Mouse (Mus musculus) stomach, embryonic 16.5 days (tissue): ENCODE measurements around the gene Rad17. TPM values are rescaled to one million over a fixed set of nuclear protein-coding genes. Genes with fewer than 3 reads are reported as not detected.

Source experiments
- ATAC-seq: fragments of 200-750 bp; cut with Nextera tagmentation; 2 replicates; pipeline ENCODE4 v1.8.0; 2017; ENCODE audit warnings: moderate number of reproducible peaks, moderate TSS enrichment; ENCODE audit not compliant: insufficient read depth, low FRiP score
- H3K27ac ChIP-seq: fragments of 300-500 bp; sonication (generic); 2 replicates; pipeline ENCODE4 v1.5.1; 2014; ENCODE audit warnings: low read length
- H3K27me3 ChIP-seq: fragments of 300-500 bp; sonication (generic); 2 replicates; pipeline ENCODE4 v1.6.1; 2014; ENCODE audit warnings: low read length, control low read depth, mixed read lengths; ENCODE audit not compliant: control insufficient read depth, insufficient read depth
- H3K36me3 ChIP-seq: fragments of 300-500 bp; sonication (generic); 2 replicates; pipeline ENCODE4 v1.6.1; 2014; ENCODE audit warnings: low read length; ENCODE audit not compliant: control insufficient read depth, insufficient read depth
- H3K4me1 ChIP-seq: fragments of 300-500 bp; sonication (generic); 2 replicates; pipeline ENCODE4 v1.6.1; 2014; ENCODE audit warnings: low read length, control low read depth, mixed read lengths; ENCODE audit not compliant: control insufficient read depth, insufficient read depth
- H3K4me2 ChIP-seq: fragments of 300-500 bp; sonication (generic); 2 replicates; pipeline ENCODE4 v1.6.1; 2014; ENCODE audit warnings: low read depth, low read length, mixed read lengths
- H3K4me3 ChIP-seq: fragments of 300-500 bp; sonication (generic); replicated peaks from 2 replicates; pipeline ENCODE4 v1.5.1; 2014; ENCODE audit warnings: mild to moderate bottlenecking, low read length
- H3K9ac ChIP-seq: fragments of 300-500 bp; sonication (generic); 2 replicates; pipeline ENCODE4 v1.6.1; 2014; ENCODE audit warnings: low read length
- H3K9me3 ChIP-seq: fragments of 300-500 bp; sonication (generic); replicated peaks from 2 replicates; pipeline ENCODE4 v1.6.1; 2016; ENCODE audit warnings: low read length, control low read depth; ENCODE audit not compliant: control insufficient read depth
- WGBS: fragments of 180-500 bp; shearing (Covaris S2); extraction: QIAGEN DNeasy Blood & Tissue Kit; methylation state at CpG from one replicate; pipeline ENCODE4 v1.1.7; 2014; 5-methylcytosine and 5-hydroxymethylcytosine counted together
- polyA plus RNA-seq: library from polyadenylated mRNA; unstranded; fragments of >200 nt; fragmentation: Nextera tagmentation; extraction: Ambion mirVana; gene quantifications from 2 replicates; pipeline ENCODE4 v1.2.1, GENCODE M21; 2015

Rad17 gene
- polyA plus RNA-seq, 1 experiment from 2014 or later, result 21.2 TPM

DNA sequence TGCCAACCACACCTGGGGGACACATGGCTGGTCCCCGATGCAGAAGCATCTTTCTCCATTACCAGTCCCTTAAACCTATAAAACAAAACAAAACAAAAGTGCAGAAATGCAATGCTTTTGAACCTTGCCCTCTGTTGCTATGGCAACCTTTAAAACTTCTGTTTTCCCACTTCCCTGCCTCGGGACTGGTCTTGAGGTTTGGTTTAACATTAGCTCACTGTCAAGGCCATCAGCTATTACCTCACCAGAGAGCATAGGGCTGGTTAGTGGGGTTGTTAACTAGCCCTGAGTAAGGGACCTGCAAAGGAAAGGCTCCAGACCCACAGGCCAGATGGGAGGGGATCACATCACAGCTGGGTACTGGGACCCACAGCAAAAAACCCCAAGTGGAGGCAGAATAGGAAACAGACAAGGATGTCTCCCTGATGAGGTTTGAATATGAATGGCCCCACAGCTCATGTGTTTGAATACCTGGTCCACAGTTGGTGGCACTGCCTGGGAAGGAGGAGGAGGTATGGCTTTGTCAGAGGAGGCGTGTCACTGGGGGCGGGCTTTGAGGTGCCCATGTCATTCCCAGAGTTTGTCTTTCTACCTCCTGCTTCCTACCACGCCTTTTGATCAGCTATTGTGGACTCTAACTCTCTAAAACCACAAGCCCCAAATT is 48.5 kb downstream of the Rad17 start:
- no peak overlapping the region for H3K9ac ChIP-seq
- H3K36me3 ChIP-seq, result no peaks in the 10 kb centered on the region
- 0 out of 2 replicates have a peak overlapping the region, but pooled peaks have one; percentile 12 for H3K4me2 ChIP-seq
- peak; percentile 68; the same call in 1 of the 2 replicates for ATAC-seq
- no peaks in the 10 kb centered on the region for H3K4me1 ChIP-seq
- 57% methylated on average over 5 of the region's 5 CpGs for WGBS
- H3K4me3 ChIP-seq, result no peak overlapping the region
- H3K9me3 ChIP-seq, result no peaks in the 10 kb centered on the region
- no peaks in the 10 kb centered on the region for H3K27me3 ChIP-seq
- no peak overlapping the region for H3K27ac ChIP-seq

GRCm38 (mm10) chr13:100601034-100601433 is 49.8 kb downstream of the Rad17 start:
- Histone ChIP-seq H3K27ac (peak overlapping the region; percentile 54; the same call in 1 of the 2 replicates), H3K9ac (no peak overlapping the region), H3K9me3 (no peaks in the 10 kb centered on the region), H3K4me2 (no peak overlapping the region), H3K36me3 (no peaks in the 10 kb centered on the region), H3K4me1 (no peaks in the 10 kb centered on the region), H3K4me3 (no peak overlapping the region), H3K27me3 (no peaks in the 10 kb centered on the region)
- ATAC-seq, result no peak
- 58% methylated on average over 8 of the region's 8 CpGs for WGBS

- ATAC-seq, result no peak
- 75% methylated on average over 12 of the region's 12 CpGs for WGBS
- no peak overlapping the region; the same call in 1 of the 2 replicates for H3K27ac ChIP-seq
Measured at GRCm38 (mm10) chr13:100600317-100600716, 50.5 kb downstream of the Rad17 start.

DNA sequence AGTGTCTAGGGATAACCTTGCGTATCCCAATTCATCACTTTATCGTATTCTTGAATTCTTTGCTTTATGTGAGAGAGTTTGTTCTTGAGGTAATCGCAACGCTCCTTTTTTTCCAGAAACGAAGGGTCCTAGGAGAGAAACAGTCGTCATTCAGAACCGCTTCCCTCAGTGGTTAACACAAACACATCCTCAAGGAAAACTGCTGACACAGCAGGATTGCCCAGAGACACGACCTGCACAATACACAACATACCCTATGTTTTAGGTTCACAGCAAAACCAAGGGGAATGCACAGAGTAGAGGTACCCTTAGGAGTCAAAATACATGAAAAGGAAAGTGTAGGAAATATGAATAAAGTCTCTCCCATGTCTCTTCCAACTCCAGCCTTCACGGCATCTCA is 53.6 kb downstream of the Rad17 start:
- H3K4me3 ChIP-seq, result no peak overlapping the region
- H3K9ac ChIP-seq, result no peak overlapping the region
- no peak overlapping the region for H3K4me2 ChIP-seq
- H3K4me1 ChIP-seq, result no peaks in the 10 kb centered on the region
- no peak overlapping the region for H3K27ac ChIP-seq
- H3K36me3 ChIP-seq, result no peaks in the 10 kb centered on the region
- no peaks in the 10 kb centered on the region for H3K27me3 ChIP-seq
- ATAC-seq, result no peak
- no peaks in the 10 kb centered on the region for H3K9me3 ChIP-seq
- WGBS, result 81% methylated on average over 9 of the region's 9 CpGs

More at GRCm38 (mm10) chr13:100600317-100600716, 50.5 kb downstream of the Rad17 start:
- Histone ChIP-seq H3K9me3 (no peaks in the 10 kb centered on the region), H3K4me1 (no peaks in the 10 kb centered on the region), H3K36me3 (no peaks in the 10 kb centered on the region), H3K9ac (no peak overlapping the region), H3K4me3 (no peak overlapping the region), H3K27me3 (no peaks in the 10 kb centered on the region), H3K4me2 (no peak overlapping the region)

GRCm38 (mm10) chr13:100595552-100595885 is 55.3 kb downstream of the Rad17 start:
- no peak overlapping the region for H3K27ac ChIP-seq
- ATAC-seq, result no peak

DNA sequence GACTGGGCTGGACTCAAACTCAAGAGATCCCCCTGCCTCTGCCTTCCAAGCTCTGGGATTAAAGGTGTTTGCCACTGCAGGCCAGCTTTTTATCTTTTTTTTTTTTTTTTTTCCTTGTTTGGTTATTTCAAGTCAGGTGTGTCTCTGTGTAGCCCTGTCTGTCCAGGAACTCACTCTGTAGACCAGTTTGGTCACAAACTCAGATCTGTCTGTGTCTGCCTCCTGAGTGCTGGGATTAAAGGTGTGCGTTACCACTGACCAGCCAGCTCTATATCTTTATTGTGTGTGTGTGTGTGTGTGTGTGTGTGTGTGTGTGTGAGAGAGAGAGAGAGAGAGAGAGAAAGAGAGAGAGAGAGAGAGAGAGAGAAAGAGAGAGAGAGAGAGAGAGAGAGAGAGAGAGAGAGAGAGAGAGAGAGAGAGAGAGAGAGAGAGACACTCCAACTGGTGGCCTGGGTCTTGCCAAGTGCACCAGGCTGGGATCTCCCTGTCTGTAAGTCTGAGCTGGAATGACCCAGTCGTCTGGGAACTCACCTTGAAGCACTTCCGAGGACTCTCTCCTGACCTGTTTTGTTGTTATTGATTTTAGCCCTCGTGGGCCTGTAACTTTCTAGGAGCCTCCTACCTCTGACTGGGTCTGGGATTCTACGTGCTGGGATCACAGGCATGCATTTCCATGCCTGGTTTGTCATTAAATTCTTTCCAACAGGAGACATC is 55.9 kb downstream of the Rad17 start:
- no peaks in the 10 kb centered on the region for H3K27me3 ChIP-seq
- no peak for ATAC-seq
- H3K4me1 ChIP-seq, result no peaks in the 10 kb centered on the region
- H3K4me2 ChIP-seq, result no peak overlapping the region
- no peaks in the 10 kb centered on the region for H3K36me3 ChIP-seq
- no peak overlapping the region for H3K9ac ChIP-seq
- 65% methylated on average over 5 of the region's 5 CpGs for WGBS
- H3K9me3 ChIP-seq, result no peaks in the 10 kb centered on the region
- no peak overlapping the region for H3K27ac ChIP-seq
- H3K4me3 ChIP-seq, result no peak overlapping the region

More at GRCm38 (mm10) chr13:100595552-100595885, 55.3 kb downstream of the Rad17 start:
- Histone ChIP-seq H3K36me3 (no peaks in the 10 kb centered on the region), H3K4me3 (no peak overlapping the region), H3K9me3 (no peaks in the 10 kb centered on the region), H3K4me2 (no peak overlapping the region), H3K4me1 (no peaks in the 10 kb centered on the region), H3K27me3 (no peaks in the 10 kb centered on the region), H3K9ac (no peak overlapping the region)
- WGBS, result 80% methylated on average over 3 of the region's 3 CpGs

GRCm38 (mm10) chr13:100594041-100594792 is 56.6 kb downstream of the Rad17 start:
- no peaks in the 10 kb centered on the region for H3K4me1 ChIP-seq
- no peaks in the 10 kb centered on the region for H3K36me3 ChIP-seq
- H3K9ac ChIP-seq, result no peak overlapping the region
- H3K27ac ChIP-seq, result peak overlapping the region; percentile 66; the same call in 1 of the 2 replicates
- H3K27me3 ChIP-seq, result no peaks in the 10 kb centered on the region
- H3K4me3 ChIP-seq, result peak overlapping the region; percentile 5
- 64% methylated on average over 11 of the region's 17 CpGs for WGBS
- peak overlapping the region; percentile 37 for H3K4me2 ChIP-seq
- no peaks in the 10 kb centered on the region for H3K9me3 ChIP-seq
- ATAC-seq, result no peak

GRCm38 (mm10) chr13:100588646-100589045 is 62.2 kb downstream of the Rad17 start:
- no peaks in the 10 kb centered on the region for H3K36me3 ChIP-seq
- no peak overlapping the region for H3K27ac ChIP-seq
- ATAC-seq, result no peak
- WGBS, result 86% methylated on average over 11 of the region's 12 CpGs
- no peak overlapping the region for H3K9ac ChIP-seq
- no peak overlapping the region for H3K4me2 ChIP-seq
- H3K9me3 ChIP-seq, result no peaks in the 10 kb centered on the region
- H3K4me3 ChIP-seq, result no peak overlapping the region
- H3K4me1 ChIP-seq, result no peaks in the 10 kb centered on the region
- no peaks in the 10 kb centered on the region for H3K27me3 ChIP-seq

- Histone ChIP-seq H3K27ac (peak overlapping the region; percentile 5; the same call in 1 of the 2 replicates), H3K4me1 (0 out of 2 replicates have a peak, but pooled peaks cover 7% of the 10 kb centered on the region), H3K9ac (no peak overlapping the region), H3K27me3 (no peaks in the 10 kb centered on the region), H3K9me3 (no peaks in the 10 kb centered on the region), H3K4me3 (no peak overlapping the region), H3K36me3 (no peaks in the 10 kb centered on the region), H3K4me2 (no peak overlapping the region)
- WGBS, result 32% methylated on average over 6 of the region's 6 CpGs
- ATAC-seq, result no peak
Measured at GRCm38 (mm10) chr13:100582144-100582543, 68.7 kb downstream of the Rad17 start.
